8 mouse cellular contexts compared by ENCODE assay signal in genomic region chr12:78906707-78907162, GRCm38 (mm10). TPM values are rescaled to one million over a fixed set of nuclear protein-coding genes. Genes with fewer than 3 reads are reported as not detected.
DNase-seq lines count a peak whose midpoint lies in the region; ATAC-seq and TF ChIP-seq lines count a peak whose summit lies in the region.

Gene Plek2, minus strand, starts transcription at chr12:78906964.

- ATAC-seq in erythroid progenitor cell, adult 5-6 weeks (replicated peaks; ENCODE audit: low FRiP score, poor library complexity, severe bottlenecking): peak; percentile 77
- ATAC-seq in hindbrain, embryonic 13.5 days (ENCODE audit: low FRiP score): no peak
- peak; percentile 59 for ATAC-seq in midbrain, embryonic 16.5 days
- ATAC-seq in stomach, embryonic 16.5 days (ENCODE audit: insufficient read depth, low FRiP score): peak; percentile 55
- no peak for ATAC-seq in inflammation-experienced regulatory T-cells, adult 6 months

- no peak within 1 kb of the TSS for H3K27ac ChIP-seq in ES-Bruce4 (ENCODE audit: insufficient read depth, low read length)
- H3K27ac ChIP-seq in hindbrain, embryonic 13.5 days: no peak within 1 kb of the TSS
- H3K27ac ChIP-seq in midbrain, embryonic 16.5 days (ENCODE audit: low read length): no peak within 1 kb of the TSS
- H3K27ac ChIP-seq in stomach, embryonic 16.5 days (ENCODE audit: low read length): no peak within 1 kb of the TSS; the same call in 1 of the 2 replicates

- H3K4me3 ChIP-seq in ES-Bruce4 (ENCODE audit: low read depth, low read length): peak within 1 kb of the TSS; percentile 64
- peak within 1 kb of the TSS; percentile 46 for H3K4me3 ChIP-seq in hindbrain, embryonic 13.5 days
- H3K4me3 ChIP-seq in midbrain, embryonic 16.5 days (ENCODE audit: low read depth, low read length): peak within 1 kb of the TSS; percentile 52
- peak within 1 kb of the TSS; percentile 55 for H3K4me3 ChIP-seq in stomach, embryonic 16.5 days (replicated peaks; ENCODE audit: low read length)

- WGBS in hindbrain, embryonic 13.5 days: 2% methylated on average over 38 of the region's 38 CpGs
- 1% methylated on average over 38 of the region's 38 CpGs for WGBS in midbrain, embryonic 16.5 days
- 3% methylated on average over 38 of the region's 38 CpGs for WGBS in stomach, embryonic 16.5 days

- TF ChIP-seq EP300 in ES-Bruce4 (IDR thresholded peaks at IDR 0.05; ENCODE audit: insufficient read depth, low read depth, low read length): no peak

- peaks cover 2% of the 10 kb centered on the region for H3K4me1 ChIP-seq in ES-Bruce4 (ENCODE audit: control insufficient read depth, insufficient read depth, low read length)
- peaks cover 18% of the 10 kb centered on the region for H3K4me1 ChIP-seq in hindbrain, embryonic 13.5 days (replicated peaks)
- H3K4me1 ChIP-seq in midbrain, embryonic 16.5 days (ENCODE audit: control insufficient read depth, insufficient read depth, low read length): peaks cover 8% of the 10 kb centered on the region
- H3K4me1 ChIP-seq in stomach, embryonic 16.5 days (ENCODE audit: control insufficient read depth, insufficient read depth, low read length): peaks cover 18% of the 10 kb centered on the region

- TF ChIP-seq CTCF in ES-Bruce4 (IDR thresholded peaks at IDR 0.05; ENCODE audit: low read depth, low read length): peak; percentile 20

- H3K9me3 ChIP-seq in ES-Bruce4 (replicated peaks; ENCODE audit: control insufficient read depth, insufficient read depth, low read length, poor library complexity, severe bottlenecking): peaks cover 7% of the 10 kb centered on the region; the same call in 1 of the 2 replicates
- H3K9me3 ChIP-seq in hindbrain, embryonic 13.5 days: no peaks in the 10 kb centered on the region
- H3K9me3 ChIP-seq in midbrain, embryonic 16.5 days (replicated peaks; ENCODE audit: control insufficient read depth, low read length, poor library complexity, severe bottlenecking): no peaks in the 10 kb centered on the region
- H3K9me3 ChIP-seq in stomach, embryonic 16.5 days (replicated peaks; ENCODE audit: control insufficient read depth, low read length): no peaks in the 10 kb centered on the region; the same call in 1 of the 2 replicates

- DNase-seq in brain, adult 2 months (ENCODE audit: low read depth, low spot score): peak; percentile 54
- peak; percentile 95 for DNase-seq in liver

- no peak for TF ChIP-seq POLR2A in ES-Bruce4 (IDR thresholded peaks at IDR 0.05; ENCODE audit: insufficient read depth, low read length)

- H3K4me2 ChIP-seq in hindbrain, embryonic 13.5 days: peak within 1 kb of the TSS; percentile 88
- H3K4me2 ChIP-seq in midbrain, embryonic 16.5 days (ENCODE audit: low read length): peak within 1 kb of the TSS; percentile 97
- peak within 1 kb of the TSS; percentile 65 for H3K4me2 ChIP-seq in stomach, embryonic 16.5 days (ENCODE audit: low read depth, low read length)

- 0 out of 2 replicates have a peak within 1 kb of the TSS, but pooled peaks have one; percentile 3 for H3K9ac ChIP-seq in ES-Bruce4 (ENCODE audit: low read depth, poor library complexity, severe bottlenecking)
- peak within 1 kb of the TSS; percentile 70 for H3K9ac ChIP-seq in hindbrain, embryonic 13.5 days
- H3K9ac ChIP-seq in midbrain, embryonic 16.5 days (ENCODE audit: low read depth, low read length): peak within 1 kb of the TSS; percentile 70
- H3K9ac ChIP-seq in stomach, embryonic 16.5 days (ENCODE audit: low read length): peak within 1 kb of the TSS; percentile 71

- H3K27me3 ChIP-seq in ES-Bruce4 (ENCODE audit: control insufficient read depth, insufficient read depth, low read length, poor library complexity, severe bottlenecking): no peaks in the 10 kb centered on the region
- H3K27me3 ChIP-seq in hindbrain, embryonic 13.5 days: peaks cover 72% of the 10 kb centered on the region
- H3K27me3 ChIP-seq in midbrain, embryonic 16.5 days (ENCODE audit: control insufficient read depth, insufficient read depth, low read depth, low read length): peaks cover 29% of the 10 kb centered on the region
- H3K27me3 ChIP-seq in stomach, embryonic 16.5 days (ENCODE audit: control insufficient read depth, insufficient read depth, low read length): peaks cover 11% of the 10 kb centered on the region; the same call in 1 of the 2 replicates

- H3K36me3 ChIP-seq in ES-Bruce4 (ENCODE audit: control insufficient read depth, insufficient read depth, low read length, poor library complexity, severe bottlenecking): no peaks in the 10 kb centered on the region
- no peaks in the 10 kb centered on the region for H3K36me3 ChIP-seq in hindbrain, embryonic 13.5 days
- H3K36me3 ChIP-seq in midbrain, embryonic 16.5 days (ENCODE audit: control insufficient read depth, insufficient read depth, low read length): no peaks in the 10 kb centered on the region
- H3K36me3 ChIP-seq in stomach, embryonic 16.5 days (ENCODE audit: control insufficient read depth, insufficient read depth, low read length): no peaks in the 10 kb centered on the region

RNA-seq across cellular contexts. Expression of gene Plek2, which starts in this region (rescaled TPM):
- polyA plus RNA-seq in ES-Bruce4 (2011; ENCODE audit: insufficient read depth, insufficient read length, low read depth, missing spikeins): 3.0 and 4.1 TPM in 2 replicates
- 46.5 and 60.9 TPM in 2 replicates for total RNA-seq in erythroid progenitor cell, adult 5-6 weeks (2015; ENCODE audit: low replicate concordance)
- 28.4 and 37.2 TPM in 2 replicates for total RNA-seq in erythroid progenitor cell, adult 5-6 weeks (2017; ENCODE audit: low replicate concordance)
- polyA plus RNA-seq in hindbrain, embryonic 13.5 days (2015; fragmentation: Nextera tagmentation; extraction: Ambion mirVana): 1.1 and 1.3 TPM in 2 replicates
- 2.5 and 3.8 TPM in 2 replicates for polyA plus RNA-seq in midbrain, embryonic 16.5 days (2015; fragmentation: Nextera tagmentation; extraction: Ambion mirVana)
- 33.0 and 37.6 TPM in 2 replicates for polyA plus RNA-seq in stomach, embryonic 16.5 days (2015; fragmentation: Nextera tagmentation; extraction: Ambion mirVana)
- polyA plus RNA-seq in inflammation-experienced regulatory T-cells, adult 6 months (2017; shearing (Covaris generic)): under 1 TPM in 2 of 3 experiments, not detected in 1; 0.35 to 0.45 TPM

Comparison
In these comparisons a context has a peak if more than half of its experiments do, and no peak if none do; other contexts are left out.
1. H3K9ac ChIP-seq: peak in every context shown above with its lines; median percentile 71 in stomach, embryonic 16.5 days; 70 in hindbrain, embryonic 13.5 days; 70 in midbrain, embryonic 16.5 days; 3 in ES-Bruce4.
2. ATAC-seq: peak in erythroid progenitor cell, adult 5-6 weeks (single experiment), midbrain, embryonic 16.5 days (single experiment) and stomach, embryonic 16.5 days (single experiment); none in hindbrain, embryonic 13.5 days (single experiment) and inflammation-experienced regulatory T-cells, adult 6 months (single experiment).
3. Peak in every context shown above with its lines, with median percentiles within 50 percentile points of each other: H3K4me3 ChIP-seq and H3K4me2 ChIP-seq.